Mouse (Mus musculus) heart, embryonic 10.5 days (tissue): Measurements from ENCODE around the gene Prkar2b. TPM values are rescaled to one million over a fixed set of nuclear protein-coding genes. Genes with fewer than 3 reads are reported as not detected.

Experiments used
- DNase-seq: peaks from one replicate; pipeline ENCODE4 v3.0.0-alpha.2; 2017; ENCODE audit warnings: low spot score
- H3K27ac ChIP-seq: fragments of 300-500 bp; sonication (generic); 2 replicates; pipeline ENCODE4 v1.5.1; 2016; ENCODE audit warnings: mild to moderate bottlenecking
- H3K27me3 ChIP-seq: fragments of 300-500 bp; sonication (generic); 2 replicates; pipeline ENCODE4 v1.6.1; 2016; ENCODE audit warnings: mild to moderate bottlenecking; ENCODE audit not compliant: poor library complexity, insufficient read depth, severe bottlenecking
- H3K36me3 ChIP-seq: fragments of 300-500 bp; sonication (generic); 2 replicates; pipeline ENCODE4 v1.6.1; 2016; ENCODE audit warnings: mild to moderate bottlenecking, moderate library complexity
- H3K4me1 ChIP-seq: fragments of 300-500 bp; sonication (generic); 2 replicates; pipeline ENCODE4 v1.6.1; 2016; ENCODE audit warnings: mild to moderate bottlenecking
- H3K4me3 ChIP-seq: fragments of 300-500 bp; sonication (generic); 2 replicates; pipeline ENCODE4 v1.5.1; 2016; ENCODE audit warnings: mild to moderate bottlenecking, moderate library complexity
- H3K9me3 ChIP-seq: fragments of 300-500 bp; sonication (generic); 2 replicates; pipeline ENCODE4 v1.6.1; 2016; ENCODE audit warnings: mild to moderate bottlenecking, moderate library complexity
- WGBS: fragments of 180-500 bp; shearing (Covaris S2); methylation state at CpG from one replicate; pipeline ENCODE4 v1.1.7; 2016; 5-methylcytosine and 5-hydroxymethylcytosine counted together
- polyA plus RNA-seq: library from polyadenylated mRNA; unstranded; fragments of >200 nt; fragmentation: Nextera tagmentation; extraction: Ambion mirVana; gene quantifications from 2 replicates; pipeline ENCODE4 v1.2.1, GENCODE M21; 2016

Prkar2b gene
- polyA plus RNA-seq, 1 experiment from 2014 or later = 28.2 TPM

- no peak for DNase-seq
- H3K4me3 ChIP-seq = no peak overlapping the region
- no peaks in the 10 kb centered on the region for H3K36me3 ChIP-seq
- no peaks in the 10 kb centered on the region for H3K27me3 ChIP-seq
- peaks cover 19% of the 10 kb centered on the region for H3K4me1 ChIP-seq
- 95% methylated on average over 3 of the region's 3 CpGs for WGBS
- H3K9me3 ChIP-seq = no peaks in the 10 kb centered on the region
- peak overlapping the region; percentile 64; the same call in 1 of the 2 replicates for H3K27ac ChIP-seq
These were observed 5.3 kb downstream of the Prkar2b start for GRCm38 (mm10) chr12:32055797-32056196.

- Histone ChIP-seq H3K4me1 (peaks cover 15% of the 10 kb centered on the region), H3K36me3 (no peaks in the 10 kb centered on the region), H3K27ac (peak overlapping the region; percentile 67; the same call in 1 of the 2 replicates), H3K9me3 (no peaks in the 10 kb centered on the region), H3K27me3 (no peaks in the 10 kb centered on the region), H3K4me3 (no peak overlapping the region)
- DNase-seq = peak; percentile 87
- WGBS = 51% methylated on average over 9 of the region's 9 CpGs
These were observed 6.5 kb downstream of the Prkar2b start for GRCm38 (mm10) chr12:32054476-32055166.

GRCm38 (mm10) chr12:32053637-32054366 lies 7.3 kb downstream of the Prkar2b start:
- WGBS = 70% methylated on average over 11 of the region's 11 CpGs
- H3K4me1 ChIP-seq = peaks cover 13% of the 10 kb centered on the region

GRCm38 (mm10) chr12:32052882-32053281 lies 8.2 kb downstream of the Prkar2b start:
- Histone ChIP-seq H3K27me3 (no peaks in the 10 kb centered on the region), H3K36me3 (no peaks in the 10 kb centered on the region), H3K4me3 (no peak overlapping the region), H3K27ac (no peak overlapping the region), H3K4me1 (peaks cover 13% of the 10 kb centered on the region), H3K9me3 (no peaks in the 10 kb centered on the region)
- DNase-seq = no peak
- WGBS = 91% methylated on average over 4 of the region's 4 CpGs

More at GRCm38 (mm10) chr12:32053637-32054366, 7.3 kb downstream of the Prkar2b start:
- Histone ChIP-seq H3K4me3 (no peak overlapping the region), H3K27me3 (no peaks in the 10 kb centered on the region), H3K9me3 (no peaks in the 10 kb centered on the region), H3K36me3 (no peaks in the 10 kb centered on the region), H3K27ac (peak overlapping the region; percentile 72)
- no peak for DNase-seq

- no peak overlapping the region for H3K27ac ChIP-seq
- H3K4me3 ChIP-seq = no peak overlapping the region
These were observed 10.9 kb downstream of the Prkar2b start for GRCm38 (mm10) chr12:32050165-32050564.

GRCm38 (mm10) chr12:32045566-32046330 lies 15.3 kb downstream of the Prkar2b start:
- no peak overlapping the region for H3K27ac ChIP-seq
- 0 out of 2 replicates have a peak, but pooled peaks cover 3% of the 10 kb centered on the region for H3K4me1 ChIP-seq
- H3K4me3 ChIP-seq = no peak overlapping the region
- no peaks in the 10 kb centered on the region for H3K27me3 ChIP-seq
- 83% methylated on average over 17 of the region's 17 CpGs for WGBS
- no peaks in the 10 kb centered on the region for H3K9me3 ChIP-seq
- no peaks in the 10 kb centered on the region for H3K36me3 ChIP-seq
- no peak for DNase-seq

More at GRCm38 (mm10) chr12:32050165-32050564, 10.9 kb downstream of the Prkar2b start:
- no peaks in the 10 kb centered on the region for H3K9me3 ChIP-seq
- DNase-seq = no peak
- no peaks in the 10 kb centered on the region for H3K36me3 ChIP-seq
- 57% methylated on average over 5 of the region's 5 CpGs for WGBS
- peaks cover 8% of the 10 kb centered on the region for H3K4me1 ChIP-seq
- H3K27me3 ChIP-seq = no peaks in the 10 kb centered on the region

GRCm38 (mm10) chr12:32044487-32045134 lies 16.5 kb downstream of the Prkar2b start:
- Histone ChIP-seq H3K9me3 (no peaks in the 10 kb centered on the region), H3K27ac (no peak overlapping the region), H3K4me3 (no peak overlapping the region), H3K4me1 (0 out of 2 replicates have a peak, but pooled peaks cover 3% of the 10 kb centered on the region), H3K27me3 (no peaks in the 10 kb centered on the region), H3K36me3 (no peaks in the 10 kb centered on the region)
- no peak for DNase-seq
- WGBS = 70% methylated on average over 5 of the region's 5 CpGs

- no peak overlapping the region for H3K27ac ChIP-seq
- H3K27me3 ChIP-seq = no peaks in the 10 kb centered on the region
- H3K36me3 ChIP-seq = no peaks in the 10 kb centered on the region
- WGBS = 61% methylated on average over 6 of the region's 6 CpGs
- DNase-seq = peak; percentile 51
- peaks cover 3% of the 10 kb centered on the region; the same call in 1 of the 2 replicates for H3K4me1 ChIP-seq
- no peak overlapping the region for H3K4me3 ChIP-seq
- H3K9me3 ChIP-seq = no peaks in the 10 kb centered on the region
These were observed 27.6 kb downstream of the Prkar2b start for GRCm38 (mm10) chr12:32033536-32033935.

- Histone ChIP-seq H3K27me3 (no peaks in the 10 kb centered on the region), H3K4me1 (peaks cover under 1% of the 10 kb centered on the region; the same call in 1 of the 2 replicates), H3K4me3 (no peak overlapping the region), H3K36me3 (no peaks in the 10 kb centered on the region), H3K9me3 (no peaks in the 10 kb centered on the region), H3K27ac (no peak overlapping the region)
- WGBS = 91% methylated on average over 7 of the region's 7 CpGs
- DNase-seq = peak; percentile 33
These were observed 28.2 kb downstream of the Prkar2b start for GRCm38 (mm10) chr12:32032917-32033316.

GRCm38 (mm10) chr12:32018376-32018750 lies 42.7 kb downstream of the Prkar2b start:
- H3K4me1 ChIP-seq = peaks cover 19% of the 10 kb centered on the region
- H3K9me3 ChIP-seq = no peaks in the 10 kb centered on the region
- H3K27ac ChIP-seq = no peak overlapping the region
- DNase-seq = no peak
- WGBS = 47% methylated on average over 3 of the region's 3 CpGs
- no peak overlapping the region for H3K4me3 ChIP-seq
- H3K27me3 ChIP-seq = no peaks in the 10 kb centered on the region
- H3K36me3 ChIP-seq = no peaks in the 10 kb centered on the region

- no peaks in the 10 kb centered on the region for H3K9me3 ChIP-seq
- no peaks in the 10 kb centered on the region for H3K36me3 ChIP-seq
- H3K27me3 ChIP-seq = no peaks in the 10 kb centered on the region
- 33% methylated on average over 7 of the region's 7 CpGs for WGBS
- no peak for DNase-seq
- H3K27ac ChIP-seq = no peak overlapping the region; the same call in 1 of the 2 replicates
- no peak overlapping the region for H3K4me3 ChIP-seq
- H3K4me1 ChIP-seq = peaks cover 19% of the 10 kb centered on the region
These were observed 43.3 kb downstream of the Prkar2b start for GRCm38 (mm10) chr12:32017636-32018375.

- H3K27ac ChIP-seq = no peak overlapping the region
- 87% methylated on average over 6 of the region's 6 CpGs for WGBS
These were observed 44.6 kb downstream of the Prkar2b start for GRCm38 (mm10) chr12:32016472-32016871.

More at GRCm38 (mm10) chr12:32016472-32016871, 44.6 kb downstream of the Prkar2b start:
- no peaks in the 10 kb centered on the region for H3K9me3 ChIP-seq
- no peaks in the 10 kb centered on the region for H3K36me3 ChIP-seq
- DNase-seq = no peak
- no peaks in the 10 kb centered on the region for H3K27me3 ChIP-seq
- no peak overlapping the region for H3K4me3 ChIP-seq
- H3K4me1 ChIP-seq = peaks cover 19% of the 10 kb centered on the region
